Mouse (Mus musculus): Measurements from ENCODE around the gene Txn1. TPM values are rescaled to one million over a fixed set of nuclear protein-coding genes. Genes with fewer than 3 reads are reported as not detected.
A peak's percentile ranks its signal among the peaks of the same experiment; 100 is the strongest.

Txn1 gene
- polyA plus RNA-seq, 1 experiment from 2014 or later, result 408 TPM

DNA sequence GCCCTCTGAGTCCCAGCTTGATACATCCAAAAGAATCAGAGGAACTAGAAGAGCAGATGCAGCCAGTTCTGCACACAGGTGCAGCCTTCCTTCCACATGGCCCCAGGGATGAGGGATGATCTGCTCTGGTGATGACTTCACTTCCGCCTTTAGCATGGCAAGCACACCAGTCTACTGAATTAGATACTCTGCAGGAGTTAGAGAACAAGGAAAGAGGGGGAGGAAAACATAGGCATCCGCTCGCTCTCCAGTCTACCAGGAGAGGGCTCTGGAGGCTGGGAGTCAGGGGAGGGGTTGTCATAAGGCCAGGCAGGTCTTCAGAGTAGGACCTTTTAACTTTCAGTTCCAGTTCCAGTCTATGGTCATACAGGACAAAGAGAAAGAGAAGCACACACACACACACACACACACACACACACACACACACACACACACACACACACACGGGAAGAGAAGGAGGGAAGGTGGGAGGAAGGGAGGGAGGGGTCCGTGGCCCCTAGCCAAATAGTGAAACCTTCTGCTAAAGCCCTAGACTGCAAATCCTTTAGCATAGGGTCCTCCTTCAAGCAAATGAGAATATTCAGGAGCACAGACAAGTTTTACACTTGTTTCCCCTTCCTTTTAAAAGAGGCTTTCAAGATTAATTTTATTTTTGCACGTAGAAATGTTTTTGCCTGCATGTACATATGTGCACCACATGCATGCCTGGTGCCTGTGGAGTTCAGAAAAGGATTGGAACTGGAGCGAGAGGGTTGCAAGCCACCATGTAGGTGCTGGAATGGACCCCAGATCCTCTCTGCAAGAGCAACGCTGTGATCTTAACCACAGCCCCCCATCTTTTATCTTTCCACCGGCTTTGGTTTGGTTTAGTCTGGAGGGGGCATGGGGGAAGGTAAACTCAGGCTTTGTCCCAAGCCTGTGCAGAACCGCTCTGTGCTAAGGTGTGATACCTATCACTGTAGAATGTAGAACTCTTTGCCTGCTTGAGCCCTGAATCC is 41.7 kb downstream of the Txn1 start:
- Histone ChIP-seq H3K4me1 (ENCODE audit: control insufficient read depth, insufficient read depth, low read length) (no peaks in the 10 kb centered on the region), H3K4me2 (no peak overlapping the region), H3K27ac (ENCODE audit: low read depth, low read length) (no peak overlapping the region), H3K36me3 (ENCODE audit: control insufficient read depth, insufficient read depth, low read length) (no peaks in the 10 kb centered on the region), H3K4me3 (ENCODE audit: low read depth, low read length) (no peak overlapping the region), H3K9me3 (ENCODE audit: control insufficient read depth, low read length) (no peaks in the 10 kb centered on the region), H3K27me3 (ENCODE audit: control insufficient read depth, insufficient read depth, low read length) (no peaks in the 10 kb centered on the region), H3K9ac (ENCODE audit: low read length) (no peak overlapping the region)
- ATAC-seq (ENCODE audit: low FRiP score) (no peak), DNase-seq (ENCODE audit: low spot score, missing footprints) (peak; percentile 79)
- WGBS, result 78% methylated on average over 10 of the region's 10 CpGs

DNA sequence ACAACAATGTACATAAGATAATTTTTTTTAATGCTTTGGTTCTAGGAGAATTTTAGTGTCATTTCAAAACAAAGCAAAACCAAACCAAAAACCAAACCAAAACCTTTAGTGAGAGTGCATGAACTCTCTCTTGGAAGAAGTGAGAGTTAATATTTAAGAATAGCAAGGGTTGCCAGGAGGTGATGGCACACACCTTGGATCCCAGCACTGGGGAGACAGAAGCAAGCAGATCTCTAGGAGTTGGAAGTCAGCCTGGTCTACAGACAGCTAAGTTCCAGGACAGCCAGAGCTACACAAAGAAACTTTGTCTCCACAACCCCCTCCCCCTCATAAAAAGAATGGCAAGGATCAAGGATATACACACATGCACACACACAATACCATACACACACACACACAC is 43.2 kb downstream of the Txn1 start:
- Histone ChIP-seq H3K4me3 (ENCODE audit: low read depth, low read length) (no peak overlapping the region), H3K27me3 (ENCODE audit: control insufficient read depth, insufficient read depth, low read length) (no peaks in the 10 kb centered on the region), H3K4me2 (no peak overlapping the region), H3K27ac (ENCODE audit: low read depth, low read length) (no peak overlapping the region), H3K9ac (ENCODE audit: low read length) (no peak overlapping the region), H3K4me1 (ENCODE audit: control insufficient read depth, insufficient read depth, low read length) (no peaks in the 10 kb centered on the region), H3K36me3 (ENCODE audit: control insufficient read depth, insufficient read depth, low read length) (no peaks in the 10 kb centered on the region), H3K9me3 (ENCODE audit: control insufficient read depth, low read length) (no peaks in the 10 kb centered on the region)
- DNase-seq (ENCODE audit: low spot score, missing footprints), result no peak
- no peak for ATAC-seq (ENCODE audit: low FRiP score)

DNA sequence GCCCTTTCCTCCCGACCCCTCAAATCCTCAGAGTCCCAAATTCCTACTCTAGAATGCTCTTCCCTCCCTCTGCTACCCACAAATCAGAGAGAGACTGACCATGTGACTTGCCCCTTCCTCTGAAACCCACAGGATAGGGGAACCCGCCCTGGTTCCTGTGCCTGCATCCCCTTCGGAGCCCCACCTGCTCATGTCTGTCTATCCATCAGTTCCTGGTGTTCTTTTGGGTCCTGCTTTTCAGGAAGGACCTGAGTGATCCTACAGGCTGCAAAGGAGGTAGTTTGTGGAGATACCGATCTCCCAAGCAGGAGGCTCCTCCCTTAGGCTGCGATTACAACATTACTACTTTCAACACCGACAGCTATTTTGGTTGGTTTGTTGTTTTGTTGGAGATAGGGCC is 47.4 kb downstream of the Txn1 start:
- Histone ChIP-seq H3K9me3 (ENCODE audit: control insufficient read depth, low read length) (no peaks in the 10 kb centered on the region), H3K27me3 (ENCODE audit: control insufficient read depth, insufficient read depth, low read length) (no peaks in the 10 kb centered on the region), H3K4me2 (no peak overlapping the region), H3K4me3 (ENCODE audit: low read depth, low read length) (no peak overlapping the region), H3K4me1 (ENCODE audit: control insufficient read depth, insufficient read depth, low read length) (no peaks in the 10 kb centered on the region), H3K9ac (ENCODE audit: low read length) (no peak overlapping the region), H3K36me3 (ENCODE audit: control insufficient read depth, insufficient read depth, low read length) (no peaks in the 10 kb centered on the region), H3K27ac (ENCODE audit: low read depth, low read length) (no peak overlapping the region)
- DNase-seq (ENCODE audit: low spot score, missing footprints), result no peak
- no peak for ATAC-seq (ENCODE audit: low FRiP score)
- WGBS, result 84% methylated on average over 6 of the region's 6 CpGs

DNA sequence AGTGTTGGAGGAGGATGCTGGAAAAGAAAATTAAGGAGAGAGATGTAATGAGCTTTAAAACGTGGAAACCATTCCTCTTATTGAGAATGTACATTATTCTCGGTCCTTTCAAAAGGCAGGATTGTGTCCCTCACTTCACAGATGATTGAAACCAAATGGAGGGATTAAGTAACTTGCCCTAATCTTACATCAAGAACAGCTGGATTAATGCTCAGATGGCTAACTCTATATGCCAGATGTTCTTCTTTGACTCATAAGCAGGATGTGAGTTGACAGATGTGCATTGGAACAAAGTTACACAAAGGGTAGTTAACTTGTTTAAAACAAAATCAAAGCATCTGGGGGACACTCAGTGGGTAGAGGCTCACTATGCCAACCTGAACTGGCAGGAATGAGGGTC is 49.5 kb downstream of the Txn1 start:
- DNase-seq (ENCODE audit: low spot score, missing footprints) (no peak), ATAC-seq (ENCODE audit: low FRiP score) (no peak)
- Histone ChIP-seq H3K4me3 (ENCODE audit: low read depth, low read length) (no peak overlapping the region), H3K9ac (ENCODE audit: low read length) (no peak overlapping the region), H3K27ac (ENCODE audit: low read depth, low read length) (no peak overlapping the region), H3K4me2 (no peak overlapping the region), H3K27me3 (ENCODE audit: control insufficient read depth, insufficient read depth, low read length) (no peaks in the 10 kb centered on the region), H3K36me3 (ENCODE audit: control insufficient read depth, insufficient read depth, low read length) (no peaks in the 10 kb centered on the region), H3K9me3 (ENCODE audit: control insufficient read depth, low read length) (no peaks in the 10 kb centered on the region), H3K4me1 (ENCODE audit: control insufficient read depth, insufficient read depth, low read length) (no peaks in the 10 kb centered on the region)
- 23% methylated on average over 2 of the region's 2 CpGs for WGBS

DNA sequence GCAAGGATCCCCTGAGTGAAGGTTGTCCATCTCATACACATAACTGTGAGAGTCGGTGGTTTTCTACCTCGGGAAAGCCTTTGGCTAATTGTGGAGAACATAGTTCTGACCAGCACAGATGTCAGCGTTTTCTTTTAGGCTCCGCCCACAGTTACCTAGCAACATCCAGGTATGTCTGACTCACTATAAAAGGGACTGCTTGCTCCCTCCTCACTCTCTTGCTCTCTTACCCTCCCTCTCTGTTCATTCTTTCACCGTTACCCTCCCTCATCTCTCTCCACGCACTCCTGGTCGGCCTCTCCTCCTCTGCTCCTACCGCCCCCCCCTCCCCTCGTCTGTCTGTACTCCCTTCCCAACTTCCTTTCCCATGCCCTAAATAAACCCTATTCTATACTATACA is 51.6 kb downstream of the Txn1 start:
- Histone ChIP-seq H3K27me3 (ENCODE audit: control insufficient read depth, insufficient read depth, low read length) (no peaks in the 10 kb centered on the region), H3K9me3 (ENCODE audit: control insufficient read depth, low read length) (no peaks in the 10 kb centered on the region), H3K4me1 (ENCODE audit: control insufficient read depth, insufficient read depth, low read length) (no peaks in the 10 kb centered on the region), H3K4me3 (ENCODE audit: low read depth, low read length) (no peak overlapping the region), H3K4me2 (no peak overlapping the region), H3K36me3 (ENCODE audit: control insufficient read depth, insufficient read depth, low read length) (no peaks in the 10 kb centered on the region), H3K27ac (ENCODE audit: low read depth, low read length) (no peak overlapping the region), H3K9ac (ENCODE audit: low read length) (no peak overlapping the region)
- DNase-seq (ENCODE audit: low spot score, missing footprints), result no peak
- WGBS, result 32% methylated on average over 9 of the region's 9 CpGs
- ATAC-seq (ENCODE audit: low FRiP score), result peak; percentile 41; the same call in 1 of the 2 replicates

DNA sequence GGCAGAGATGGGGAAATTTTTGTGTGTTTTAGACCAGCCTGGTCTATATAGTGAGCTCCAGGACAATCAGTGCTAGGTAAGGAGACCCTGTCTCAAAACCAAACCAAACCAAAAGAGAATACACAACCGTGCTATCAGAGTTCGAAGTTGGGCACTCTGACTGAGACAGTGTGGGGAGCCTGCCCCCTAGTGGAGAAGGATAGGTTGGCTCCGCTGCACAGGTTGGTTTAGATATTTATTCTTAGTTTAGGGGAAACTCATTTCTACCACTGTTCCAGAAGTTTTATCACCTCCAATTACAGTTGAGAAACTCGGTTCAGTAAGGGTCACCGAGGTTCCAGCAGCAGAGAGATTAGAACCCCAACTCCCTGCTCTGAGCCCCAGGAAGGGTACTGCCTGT is 52.0 kb downstream of the Txn1 start:
- Histone ChIP-seq H3K36me3 (ENCODE audit: control insufficient read depth, insufficient read depth, low read length) (no peaks in the 10 kb centered on the region), H3K4me2 (no peak overlapping the region), H3K9ac (ENCODE audit: low read length) (no peak overlapping the region), H3K4me1 (ENCODE audit: control insufficient read depth, insufficient read depth, low read length) (no peaks in the 10 kb centered on the region), H3K9me3 (ENCODE audit: control insufficient read depth, low read length) (no peaks in the 10 kb centered on the region), H3K4me3 (ENCODE audit: low read depth, low read length) (no peak overlapping the region), H3K27me3 (ENCODE audit: control insufficient read depth, insufficient read depth, low read length) (no peaks in the 10 kb centered on the region), H3K27ac (ENCODE audit: low read depth, low read length) (no peak overlapping the region)
- ATAC-seq (ENCODE audit: low FRiP score) (0 out of 2 replicates have a peak, but pooled peaks have one; percentile 43), DNase-seq (ENCODE audit: low spot score, missing footprints) (peak; percentile 94)
- 8% methylated on average over 5 of the region's 5 CpGs for whole genome bisulfite sequencing

DNA sequence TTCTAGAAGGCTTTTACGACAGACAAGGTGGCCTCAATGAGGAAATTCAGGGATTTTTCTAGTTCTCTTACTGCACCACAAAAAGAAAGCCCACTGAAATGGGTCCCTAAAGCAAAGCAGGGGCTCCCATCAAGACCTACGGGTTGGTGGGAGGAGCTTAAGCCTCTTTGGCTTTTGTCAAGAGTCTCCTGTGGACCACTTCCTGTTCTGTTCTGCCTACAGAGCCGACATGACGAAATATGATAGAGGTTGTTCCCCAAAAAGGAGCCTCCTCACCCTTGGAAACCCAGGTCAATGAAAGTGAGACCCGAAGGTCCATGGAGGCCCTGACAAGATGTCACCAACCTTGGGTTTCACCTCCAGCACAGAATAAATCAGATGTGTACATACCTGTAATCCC is 53.6 kb downstream of the Txn1 start:
- no peaks in the 10 kb centered on the region for H3K36me3 ChIP-seq (ENCODE audit: control insufficient read depth, insufficient read depth, low read length)
- WGBS, result 83% methylated on average over 5 of the region's 5 CpGs

DNA sequence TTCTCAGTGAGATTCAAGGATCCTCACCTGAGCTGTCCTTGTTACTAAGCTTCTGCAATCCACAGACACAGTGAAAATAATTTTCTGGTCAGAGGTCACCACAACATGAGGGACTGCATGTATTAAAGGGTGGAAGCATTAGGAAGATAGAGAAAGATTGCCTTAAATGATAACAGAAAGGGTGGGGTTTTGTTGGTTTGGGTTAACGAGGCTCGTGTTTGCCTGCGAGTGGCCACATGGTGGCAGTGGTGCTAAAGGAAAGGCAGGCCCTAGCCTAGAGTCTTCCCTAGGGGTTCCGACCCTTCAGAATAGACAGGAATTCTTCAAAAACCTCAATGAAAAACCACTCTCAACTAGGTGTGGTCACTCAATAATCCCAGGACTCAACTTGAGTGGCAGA is 55.0 kb downstream of the Txn1 start:
- no peaks in the 10 kb centered on the region for H3K4me1 ChIP-seq (ENCODE audit: control insufficient read depth, insufficient read depth, low read length)
- H3K9ac ChIP-seq (ENCODE audit: low read length), result no peak overlapping the region
- H3K4me2 ChIP-seq, result no peak overlapping the region
- ATAC-seq (ENCODE audit: low FRiP score) (peak; percentile 47; the same call in 1 of the 2 replicates), DNase-seq (ENCODE audit: low spot score, missing footprints) (peak; percentile 91)
- H3K27ac ChIP-seq (ENCODE audit: low read depth, low read length), result no peak overlapping the region
- H3K27me3 ChIP-seq (ENCODE audit: control insufficient read depth, insufficient read depth, low read length), result no peaks in the 10 kb centered on the region
- H3K9me3 ChIP-seq (ENCODE audit: control insufficient read depth, low read length), result no peaks in the 10 kb centered on the region
- WGBS, result 14% methylated on average over 4 of the region's 4 CpGs
- no peaks in the 10 kb centered on the region for H3K36me3 ChIP-seq (ENCODE audit: control insufficient read depth, insufficient read depth, low read length)
- H3K4me3 ChIP-seq (ENCODE audit: low read depth, low read length), result no peak overlapping the region

More for the DNA sequence above, 53.6 kb downstream of the Txn1 start:
- no peak overlapping the region for H3K27ac ChIP-seq (ENCODE audit: low read depth, low read length)
- H3K4me3 ChIP-seq (ENCODE audit: low read depth, low read length), result no peak overlapping the region
- ATAC-seq (ENCODE audit: low FRiP score) (no peak), DNase-seq (ENCODE audit: low spot score, missing footprints) (no peak)
- H3K4me1 ChIP-seq (ENCODE audit: control insufficient read depth, insufficient read depth, low read length), result no peaks in the 10 kb centered on the region
- no peak overlapping the region for H3K9ac ChIP-seq (ENCODE audit: low read length)
- H3K9me3 ChIP-seq (ENCODE audit: control insufficient read depth, low read length), result no peaks in the 10 kb centered on the region
- H3K4me2 ChIP-seq, result no peak overlapping the region
- H3K27me3 ChIP-seq (ENCODE audit: control insufficient read depth, insufficient read depth, low read length), result no peaks in the 10 kb centered on the region

DNA sequence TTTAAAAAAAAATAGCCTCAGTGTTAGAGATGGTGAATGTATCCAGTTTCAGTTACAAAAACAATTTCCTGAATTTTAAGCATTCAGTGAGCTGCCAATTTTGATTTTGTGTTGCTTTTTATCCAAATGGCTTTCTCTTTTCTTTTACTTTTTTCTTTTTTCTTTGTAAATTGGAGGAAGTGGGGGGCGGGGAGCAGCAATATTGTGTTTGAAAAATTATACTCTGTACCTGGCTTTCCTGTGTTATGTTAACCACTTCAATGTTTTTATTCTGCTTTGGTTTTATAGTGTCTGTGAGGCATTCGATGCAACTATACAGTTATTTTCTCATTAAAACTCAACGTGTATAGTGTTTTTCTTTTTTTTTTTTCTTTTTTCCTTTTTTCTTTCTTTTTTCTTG is 59.6 kb downstream of the Txn1 start:
- DNase-seq (ENCODE audit: low spot score, missing footprints), result no peak
- no peaks in the 10 kb centered on the region for H3K36me3 ChIP-seq (ENCODE audit: control insufficient read depth, insufficient read depth, low read length)
- no peak overlapping the region for H3K4me3 ChIP-seq (ENCODE audit: low read depth, low read length)
- no peak overlapping the region for H3K27ac ChIP-seq (ENCODE audit: low read depth, low read length)
- WGBS, result 89% methylated on average over 3 of the region's 3 CpGs
- H3K4me2 ChIP-seq, result no peak overlapping the region
- H3K9me3 ChIP-seq (ENCODE audit: control insufficient read depth, low read length), result no peaks in the 10 kb centered on the region
- H3K4me1 ChIP-seq (ENCODE audit: control insufficient read depth, insufficient read depth, low read length), result peaks cover 9% of the 10 kb centered on the region
- H3K27me3 ChIP-seq (ENCODE audit: control insufficient read depth, insufficient read depth, low read length), result no peaks in the 10 kb centered on the region
- no peak overlapping the region for H3K9ac ChIP-seq (ENCODE audit: low read length)
- no peak for ATAC-seq (ENCODE audit: low FRiP score)

Measured in midbrain, embryonic 11.5 days (tissue).